Mouse (Mus musculus) kidney, embryonic 15.5 days (tissue): ENCODE results near the gene Olfr1463. TPM values are rescaled to one million over a fixed set of nuclear protein-coding genes. Genes with fewer than 3 reads are reported as not detected.

Experiments used
- ATAC-seq: fragments of 200-750 bp; cut with Nextera tagmentation; replicated peaks from 2 replicates; pipeline ENCODE4 v1.8.0; 2017; ENCODE audit warnings: moderate TSS enrichment; ENCODE audit not compliant: low FRiP score
- H3K27ac ChIP-seq: fragments of 300-500 bp; sonication (generic); 2 replicates; pipeline ENCODE4 v1.5.1; 2015; ENCODE audit warnings: mild to moderate bottlenecking, inconsistent platforms
- H3K27me3 ChIP-seq: fragments of 300-500 bp; sonication (generic); 2 replicates; pipeline ENCODE4 v1.6.1; 2015; ENCODE audit warnings: inconsistent platforms
- H3K36me3 ChIP-seq: fragments of 300-500 bp; sonication (generic); 2 replicates; pipeline ENCODE4 v1.6.1; 2015; ENCODE audit warnings: inconsistent platforms
- H3K4me1 ChIP-seq: fragments of 300-500 bp; sonication (generic); 2 replicates; pipeline ENCODE4 v1.6.1; 2015; ENCODE audit warnings: inconsistent platforms
- H3K4me2 ChIP-seq: fragments of 300-500 bp; sonication (generic); 2 replicates; pipeline ENCODE4 v1.6.1; 2015; ENCODE audit warnings: moderate library complexity, mild to moderate bottlenecking, inconsistent platforms
- H3K4me3 ChIP-seq: fragments of 300-500 bp; sonication (generic); replicated peaks from 2 replicates; pipeline ENCODE4 v1.5.1; 2015; ENCODE audit warnings: mild to moderate bottlenecking, inconsistent platforms
- H3K9ac ChIP-seq: fragments of 300-500 bp; sonication (generic); 2 replicates; pipeline ENCODE4 v1.6.1; 2015; ENCODE audit warnings: mild to moderate bottlenecking, inconsistent platforms
- H3K9me3 ChIP-seq: fragments of 300-500 bp; sonication (generic); replicated peaks from 2 replicates; pipeline ENCODE4 v1.6.1; 2016; ENCODE audit warnings: inconsistent platforms
- WGBS: fragments of 180-500 bp; shearing (Covaris S2); methylation state at CpG from one replicate; pipeline ENCODE4 v1.1.7; 2015; ENCODE audit warnings: mixed read lengths; 5-methylcytosine and 5-hydroxymethylcytosine counted together
- polyA plus RNA-seq: library from polyadenylated mRNA; unstranded; fragments of >200 nt; fragmentation: Nextera tagmentation; extraction: Ambion mirVana; gene quantifications from 2 replicates; pipeline ENCODE4 v1.2.1, GENCODE M21; 2015

Gene Olfr1463
- not detected in 2 replicates for polyA plus RNA-seq

DNA sequence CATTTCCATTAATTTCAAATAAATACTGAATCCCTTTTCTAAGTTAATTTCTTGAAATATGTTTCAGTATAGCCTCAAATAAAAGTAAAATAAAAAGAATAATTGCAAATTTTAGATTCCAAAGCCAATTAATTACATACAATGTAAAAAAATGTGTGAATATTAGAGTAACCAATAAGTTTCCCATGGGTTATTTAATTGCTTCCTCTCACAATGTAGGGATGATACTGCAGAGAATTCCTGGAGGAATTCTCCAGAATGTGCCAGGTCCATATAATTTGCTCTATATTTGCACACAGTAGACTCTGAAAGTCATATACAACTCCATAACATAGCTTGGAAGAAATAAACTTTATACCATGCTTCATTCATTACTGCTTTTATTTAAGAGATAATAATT, at the start of gene Olfr1463:
Olfr1463 (plus strand) TSS at position 301 of the 400 bp plus-strand sequence.
- Histone ChIP-seq H3K4me2 (no peak within 1 kb of the TSS), H3K9ac (no peak within 1 kb of the TSS), H3K4me3 (no peak within 1 kb of the TSS), H3K27ac (no peak within 1 kb of the TSS), H3K36me3 (no peaks in the 10 kb centered on the region), H3K9me3 (peaks cover 10% of the 10 kb centered on the region; the same call in 1 of the 2 replicates), H3K4me1 (no peaks in the 10 kb centered on the region), H3K27me3 (no peaks in the 10 kb centered on the region)
- ATAC-seq = no peak

DNA sequence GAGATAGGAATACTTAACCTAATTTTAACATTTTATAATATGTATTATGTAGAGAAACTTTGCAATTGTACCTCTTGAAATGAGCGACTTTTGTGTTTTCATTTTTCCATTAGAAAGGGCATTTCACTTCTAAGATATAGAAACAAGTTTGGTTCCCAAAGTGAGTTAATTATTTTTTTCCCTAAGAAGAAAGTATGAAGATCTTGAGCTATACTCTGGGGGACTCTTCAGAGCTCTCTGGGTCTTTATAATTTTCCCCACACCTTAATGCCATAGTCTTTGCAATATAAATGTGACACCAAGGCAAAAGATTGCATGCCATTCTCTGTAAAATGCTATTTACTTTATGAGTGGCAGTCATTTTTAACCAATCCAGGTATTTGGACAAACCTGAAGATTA, 45.7 kb upstream of the Olfr1463 start, which contains the start of gene Olfr1462:
Olfr1462 (plus strand) TSS at position 301 of the 400 bp plus-strand sequence.
- Histone ChIP-seq H3K27ac (no peak within 1 kb of the TSS), H3K9me3 (no peaks in the 10 kb centered on the region), H3K4me3 (no peak within 1 kb of the TSS), H3K9ac (no peak within 1 kb of the TSS), H3K4me1 (no peaks in the 10 kb centered on the region), H3K4me2 (no peak within 1 kb of the TSS), H3K27me3 (no peaks in the 10 kb centered on the region), H3K36me3 (no peaks in the 10 kb centered on the region)
- WGBS = 79% methylated on average over 1 of the region's 1 CpGs
- no peak for ATAC-seq

DNA sequence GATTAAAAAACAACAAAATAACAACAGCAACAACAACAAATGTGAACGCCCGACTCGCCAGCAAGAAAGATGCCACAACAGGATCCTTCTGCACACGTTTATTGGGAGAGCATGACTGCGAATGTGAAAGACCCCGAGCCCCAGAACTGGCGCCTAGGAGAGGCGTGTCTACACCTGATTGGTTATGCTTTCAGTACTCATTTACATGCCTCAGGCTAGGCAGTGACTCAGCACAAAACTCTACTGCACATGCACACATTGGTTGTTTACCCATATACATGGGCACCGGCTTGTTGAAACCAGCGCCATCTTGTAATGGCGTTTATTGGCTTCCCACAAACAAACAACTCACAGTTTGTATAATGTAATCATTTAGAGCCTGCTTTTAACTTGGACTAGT, 9.5 kb upstream of the Olfr1463 start:
- no peak for ATAC-seq
- Histone ChIP-seq H3K27me3 (no peaks in the 10 kb centered on the region), H3K27ac (no peak overlapping the region), H3K4me1 (no peaks in the 10 kb centered on the region), H3K9me3 (peaks cover 8% of the 10 kb centered on the region; the same call in 1 of the 2 replicates), H3K9ac (no peak overlapping the region), H3K4me3 (no peak overlapping the region), H3K36me3 (no peaks in the 10 kb centered on the region), H3K4me2 (no peak overlapping the region)
- WGBS = 91% methylated on average over 11 of the region's 11 CpGs

Other genes starting within 250 kb of the Olfr1463 start
- not detected in 2 replicates for gene Olfr1451, start 236.3 kb upstream of the Olfr1463 start, polyA plus RNA-seq
- gene Olfr1453, start 203.0 kb upstream of the Olfr1463 start, polyA plus RNA-seq = not detected in 2 replicates
- gene Olfr1454, start 170.7 kb upstream of the Olfr1463 start, polyA plus RNA-seq = not detected in 2 replicates
- gene Olfr1457, start 133.4 kb upstream of the Olfr1463 start, polyA plus RNA-seq = not detected in 2 replicates
- gene Olfr1458, start 124.6 kb upstream of the Olfr1463 start, polyA plus RNA-seq = not detected in 2 replicates
- not detected in 2 replicates for gene Olfr1459, start 81.8 kb upstream of the Olfr1463 start, polyA plus RNA-seq
- not detected in 2 replicates for gene Olfr1461, start 68.3 kb upstream of the Olfr1463 start, polyA plus RNA-seq
- gene Olfr1462, start 45.6 kb upstream of the Olfr1463 start, polyA plus RNA-seq = not detected in 2 replicates
- not detected in 2 replicates for gene Olfr1465, start 84.2 kb downstream of the Olfr1463 start, polyA plus RNA-seq
- not detected in 2 replicates for gene Olfr1466, start 107.5 kb downstream of the Olfr1463 start, polyA plus RNA-seq
- gene Olfr1467, start 130.9 kb downstream of the Olfr1463 start, polyA plus RNA-seq = not detected in 2 replicates
- gene Olfr1469, start 176.5 kb downstream of the Olfr1463 start, polyA plus RNA-seq = not detected in 2 replicates
- gene Olfr1471, start 212.1 kb downstream of the Olfr1463 start, polyA plus RNA-seq = not detected in 2 replicates
- not detected in 2 replicates for gene Olfr1472, start 224.8 kb downstream of the Olfr1463 start, polyA plus RNA-seq
- not detected in 2 replicates for gene Olfr1474, start 238.2 kb downstream of the Olfr1463 start, polyA plus RNA-seq
- gene Olfr1475, start 248.9 kb downstream of the Olfr1463 start, polyA plus RNA-seq = not detected in 2 replicates